Mouse (Mus musculus): ENCODE data around the gene Gstp2. TPM values are rescaled to one million over a fixed set of nuclear protein-coding genes. Genes with fewer than 3 reads are reported as not detected.
A peak's percentile ranks its signal among the peaks of the same experiment; 100 is the strongest.
"Not testable (repeated sequence)": the region's sequence is repeated elsewhere in the genome, so short reads cannot be mapped to it uniquely, and the experiment has no call there.

Gstp2 gene
- polyA plus RNA-seq, 1 experiment from 2014 or later, result 11.1 TPM

GRCm38 (mm10) chr19:4057962-4058361 lies 12.1 kb upstream of the Gstp2 start:
- ATAC-seq (replicated peaks; ENCODE audit: insufficient number of reproducible peaks, insufficient read depth, low FRiP score, low read depth), result no peak
- Histone ChIP-seq H3K4me2 (no peak overlapping the region), H3K27ac (no peak overlapping the region), H3K36me3 (no peaks in the 10 kb centered on the region), H3K9ac (no peak overlapping the region), H3K4me3 (no peak overlapping the region), H3K27me3 (no peaks in the 10 kb centered on the region), H3K9me3 (replicated peaks) (no peaks in the 10 kb centered on the region), H3K4me1 (replicated peaks) (peaks cover 21% of the 10 kb centered on the region)
- 89% methylated on average over 7 of the region's 7 CpGs for whole genome bisulfite sequencing

DNA sequence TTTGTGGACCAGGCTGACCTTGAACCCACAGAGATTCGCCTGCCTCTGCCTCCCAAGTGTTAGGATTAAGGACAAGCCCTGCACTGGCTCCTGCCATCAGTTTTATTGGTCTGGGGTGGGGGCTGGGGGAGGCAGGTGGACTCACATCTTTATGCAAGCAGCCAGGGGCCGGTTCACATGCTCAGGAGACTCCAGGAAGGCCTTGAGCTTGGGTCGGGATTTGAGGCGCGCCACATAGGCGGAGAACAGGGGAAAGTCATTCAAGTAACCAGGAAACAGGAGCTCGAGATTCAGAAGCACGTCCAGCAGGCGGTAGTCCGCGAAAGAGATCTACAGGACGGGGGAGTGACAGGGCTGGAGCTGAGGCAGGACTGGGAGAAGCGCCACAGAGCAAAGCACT lies 11.6 kb upstream of the Gstp2 start:
- WGBS, result 84% methylated on average over 13 of the region's 13 CpGs
- no peak for ATAC-seq (replicated peaks; ENCODE audit: insufficient number of reproducible peaks, insufficient read depth, low FRiP score, low read depth)
- no peaks in the 10 kb centered on the region for H3K27me3 ChIP-seq
- no peak overlapping the region for H3K27ac ChIP-seq
- H3K9ac ChIP-seq, result no peak overlapping the region
- H3K4me2 ChIP-seq, result no peak overlapping the region
- H3K9me3 ChIP-seq (replicated peaks), result no peaks in the 10 kb centered on the region
- no peak overlapping the region for H3K4me3 ChIP-seq
- no peaks in the 10 kb centered on the region for H3K36me3 ChIP-seq
- peaks cover 21% of the 10 kb centered on the region for H3K4me1 ChIP-seq (replicated peaks)

GRCm38 (mm10) chr19:4056727-4057126 lies 10.9 kb upstream of the Gstp2 start:
- Histone ChIP-seq H3K9me3 (replicated peaks) (no peaks in the 10 kb centered on the region), H3K4me1 (replicated peaks) (peaks cover 21% of the 10 kb centered on the region), H3K27me3 (no peaks in the 10 kb centered on the region), H3K36me3 (no peaks in the 10 kb centered on the region), H3K4me3 (no peak overlapping the region), H3K9ac (no peak overlapping the region), H3K27ac (0 out of 2 replicates have a peak overlapping the region, but pooled peaks have one; percentile 16), H3K4me2 (no peak overlapping the region)
- WGBS, result 41% methylated on average over 4 of the region's 4 CpGs
- ATAC-seq (replicated peaks; ENCODE audit: insufficient number of reproducible peaks, insufficient read depth, low FRiP score, low read depth), result 0 out of 2 replicates have a peak, but pooled peaks have one; percentile 33

DNA sequence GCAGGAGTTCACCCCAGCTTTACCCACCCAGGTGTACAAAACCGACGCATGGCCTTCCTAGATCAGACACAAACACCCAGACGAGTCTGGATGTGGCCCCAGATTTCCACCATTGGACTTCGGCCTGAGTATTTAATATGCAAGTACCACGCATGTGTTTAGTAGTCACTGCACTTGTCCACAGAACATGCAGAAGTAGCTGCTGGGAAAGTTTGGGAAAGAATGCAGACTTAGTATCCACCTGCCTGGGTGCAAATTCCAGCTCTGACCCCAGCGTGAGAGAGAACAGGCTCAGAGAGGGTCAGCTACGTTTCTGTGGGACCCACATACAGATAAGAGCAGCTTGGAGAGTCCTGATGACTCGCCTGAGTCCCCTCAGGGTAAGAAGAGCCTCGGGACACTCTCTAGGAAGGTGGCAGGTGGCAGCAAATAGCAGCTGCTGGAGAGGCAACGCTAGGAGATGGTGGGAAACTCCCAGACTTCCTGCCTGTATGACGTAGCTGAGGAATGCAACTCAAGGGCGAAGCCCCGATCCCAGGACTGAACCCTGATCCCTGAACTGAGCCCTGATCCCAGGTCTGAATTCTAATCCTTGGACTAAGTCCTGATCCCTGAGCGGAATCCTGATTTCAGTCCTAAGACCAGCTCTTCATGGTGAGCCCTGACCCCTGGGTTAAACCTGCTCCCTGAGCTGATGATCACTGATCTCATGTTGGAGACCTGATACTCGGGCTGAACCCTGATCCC lies 10.3 kb upstream of the Gstp2 start:
- Histone ChIP-seq H3K36me3 (no peaks in the 10 kb centered on the region), H3K27ac (0 out of 2 replicates have a peak overlapping the region, but pooled peaks have one; percentile 16), H3K4me3 (no peak overlapping the region), H3K4me2 (no peak overlapping the region), H3K27me3 (no peaks in the 10 kb centered on the region), H3K9ac (no peak overlapping the region), H3K9me3 (replicated peaks) (no peaks in the 10 kb centered on the region), H3K4me1 (replicated peaks) (peaks cover 21% of the 10 kb centered on the region)
- ATAC-seq (replicated peaks; ENCODE audit: insufficient number of reproducible peaks, insufficient read depth, low FRiP score, low read depth), result no peak
- 44% methylated on average over 15 of the region's 15 CpGs for WGBS

DNA sequence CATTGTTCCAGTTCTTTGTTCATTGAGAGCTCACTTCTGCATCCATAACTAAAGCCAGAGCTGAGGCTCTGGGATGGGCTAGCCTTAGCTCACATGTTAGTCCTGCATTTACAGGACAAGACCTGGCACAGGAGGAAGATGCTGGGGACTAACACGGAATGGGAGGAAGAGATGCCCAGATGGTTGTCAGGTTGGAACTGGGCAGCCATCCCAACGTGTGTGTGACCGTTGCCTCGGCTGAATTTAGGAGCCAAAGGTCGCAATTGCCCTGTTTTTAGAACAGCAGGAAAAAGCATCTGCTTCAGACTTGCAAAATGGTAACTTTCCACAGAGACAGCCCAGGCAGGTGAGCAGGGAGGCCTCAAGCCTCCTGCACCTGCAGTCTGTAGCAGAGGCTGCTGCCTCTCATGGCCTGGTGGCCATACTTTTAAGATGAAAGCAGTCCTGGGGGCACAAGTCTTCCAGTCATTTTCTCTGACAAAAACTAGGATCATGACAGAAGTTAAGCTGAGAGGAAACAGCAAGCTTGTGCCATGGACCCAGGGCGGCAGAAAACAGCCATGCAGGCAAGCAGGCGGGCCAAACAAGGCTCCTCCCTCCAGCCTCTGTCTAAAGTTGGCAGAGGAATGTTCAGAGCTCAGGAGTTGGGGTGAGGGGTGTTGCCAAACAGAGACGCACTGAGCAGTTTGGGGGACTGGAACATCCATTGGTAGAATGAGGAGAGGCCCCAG lies 9.6 kb upstream of the Gstp2 start:
- Histone ChIP-seq H3K4me3 (no peak overlapping the region), H3K4me2 (no peak overlapping the region), H3K36me3 (no peaks in the 10 kb centered on the region), H3K9me3 (replicated peaks) (no peaks in the 10 kb centered on the region), H3K4me1 (replicated peaks) (peaks cover 21% of the 10 kb centered on the region), H3K27me3 (no peaks in the 10 kb centered on the region), H3K27ac (no peak overlapping the region), H3K9ac (no peak overlapping the region)
- 69% methylated on average over 8 of the region's 8 CpGs for WGBS
- ATAC-seq (replicated peaks; ENCODE audit: insufficient number of reproducible peaks, insufficient read depth, low FRiP score, low read depth), result no peak

- 85% methylated on average over 5 of the region's 5 CpGs for WGBS
- no peaks in the 10 kb centered on the region for H3K27me3 ChIP-seq
- H3K27ac ChIP-seq, result no peak overlapping the region
- ATAC-seq (replicated peaks; ENCODE audit: insufficient number of reproducible peaks, insufficient read depth, low FRiP score, low read depth), result no peak
- H3K4me3 ChIP-seq, result no peak overlapping the region
- peaks cover 21% of the 10 kb centered on the region for H3K4me1 ChIP-seq (replicated peaks)
- no peaks in the 10 kb centered on the region for H3K36me3 ChIP-seq
- no peak overlapping the region for H3K9ac ChIP-seq
- H3K9me3 ChIP-seq (replicated peaks), result no peaks in the 10 kb centered on the region
- no peak overlapping the region for H3K4me2 ChIP-seq
Observed at GRCm38 (mm10) chr19:4054613-4055012, 8.8 kb upstream of the Gstp2 start.

GRCm38 (mm10) chr19:4052516-4053030 lies 6.8 kb upstream of the Gstp2 start:
- Histone ChIP-seq H3K36me3 (no peaks in the 10 kb centered on the region), H3K9me3 (replicated peaks) (no peaks in the 10 kb centered on the region), H3K27ac (no peak overlapping the region), H3K4me3 (no peak overlapping the region), H3K4me2 (no peak overlapping the region), H3K9ac (no peak overlapping the region), H3K27me3 (no peaks in the 10 kb centered on the region), H3K4me1 (replicated peaks) (peaks cover 17% of the 10 kb centered on the region)
- WGBS, result 70% methylated on average over 5 of the region's 5 CpGs
- ATAC-seq (replicated peaks; ENCODE audit: insufficient number of reproducible peaks, insufficient read depth, low FRiP score, low read depth), result no peak

DNA sequence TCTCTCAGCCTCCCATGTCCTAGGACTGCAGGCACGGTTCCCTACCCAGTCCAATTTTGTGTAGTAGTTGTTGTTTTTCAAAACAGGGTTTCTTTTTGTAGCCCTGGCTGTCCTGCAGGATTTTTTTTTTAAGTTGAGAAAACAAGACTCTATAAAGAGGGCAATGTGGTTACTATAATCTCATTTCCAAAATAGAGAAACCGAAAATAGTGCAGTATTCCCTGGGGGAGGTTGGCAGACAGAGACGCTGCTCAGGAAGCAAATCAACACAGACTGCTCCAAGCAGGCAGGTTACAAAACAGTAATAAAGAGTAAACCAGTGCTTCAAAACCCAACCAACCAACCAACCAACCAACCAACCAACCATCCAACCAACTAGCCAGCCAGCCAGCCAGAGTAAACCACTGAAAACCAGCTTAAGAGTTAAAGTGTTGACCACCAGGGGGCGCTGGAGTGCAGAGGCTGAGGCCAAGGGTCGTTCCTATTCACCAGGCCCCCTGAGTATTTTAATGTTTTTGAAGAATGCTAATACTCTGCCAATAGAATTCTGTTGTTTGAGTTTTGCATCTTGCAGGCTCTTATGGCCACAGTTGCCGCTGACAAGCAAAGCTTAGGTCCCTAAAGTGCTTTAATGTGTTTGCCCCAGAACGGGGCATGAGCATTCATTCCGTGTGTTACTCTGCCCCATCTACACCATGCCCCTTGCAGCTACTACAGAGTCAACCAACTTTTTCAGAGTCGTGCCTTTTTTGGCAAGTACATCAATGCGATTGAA lies 6.1 kb upstream of the Gstp2 start:
- Histone ChIP-seq H3K27ac (no peak overlapping the region), H3K27me3 (no peaks in the 10 kb centered on the region), H3K9ac (no peak overlapping the region), H3K4me2 (no peak overlapping the region), H3K4me3 (no peak overlapping the region), H3K9me3 (replicated peaks) (no peaks in the 10 kb centered on the region), H3K4me1 (replicated peaks) (peaks cover 16% of the 10 kb centered on the region), H3K36me3 (no peaks in the 10 kb centered on the region)
- 47% methylated on average over 10 of the region's 10 CpGs for WGBS
- ATAC-seq (replicated peaks; ENCODE audit: insufficient number of reproducible peaks, insufficient read depth, low FRiP score, low read depth), result no peak

- 89% methylated on average over 5 of the region's 5 CpGs for WGBS
- Histone ChIP-seq H3K9me3 (replicated peaks) (no peaks in the 10 kb centered on the region), H3K4me2 (no peak overlapping the region), H3K4me3 (no peak overlapping the region), H3K9ac (no peak overlapping the region), H3K4me1 (replicated peaks) (peaks cover 14% of the 10 kb centered on the region), H3K27ac (no peak overlapping the region), H3K36me3 (no peaks in the 10 kb centered on the region), H3K27me3 (no peaks in the 10 kb centered on the region)
- no peak for ATAC-seq (replicated peaks; ENCODE audit: insufficient number of reproducible peaks, insufficient read depth, low FRiP score, low read depth)
Observed at GRCm38 (mm10) chr19:4051016-4051415, 5.2 kb upstream of the Gstp2 start.

- H3K4me2 ChIP-seq; H3K4me3 ChIP-seq; H3K9ac ChIP-seq; H3K9me3 ChIP-seq (replicated peaks); H3K36me3 ChIP-seq; H3K4me1 ChIP-seq (replicated peaks); H3K27me3 ChIP-seq; H3K27ac ChIP-seq; ATAC-seq (replicated peaks; ENCODE audit: insufficient number of reproducible peaks, insufficient read depth, low FRiP score, low read depth): not testable (repeated sequence)
- 89% methylated on average over 5 of the region's 5 CpGs for WGBS
Observed at GRCm38 (mm10) chr19:4049069-4049468, 3.2 kb upstream of the Gstp2 start.

- H3K27me3 ChIP-seq, result no peaks in the 10 kb centered on the region
- WGBS, result 18% methylated on average over 4 of the region's 4 CpGs
- H3K4me3 ChIP-seq, result no peak overlapping the region
- no peak overlapping the region for H3K27ac ChIP-seq
- ATAC-seq (replicated peaks; ENCODE audit: insufficient number of reproducible peaks, insufficient read depth, low FRiP score, low read depth), result no peak
- H3K4me2 ChIP-seq, result no peak overlapping the region
- H3K36me3 ChIP-seq, result no peaks in the 10 kb centered on the region
- no peak overlapping the region for H3K9ac ChIP-seq
- no peaks in the 10 kb centered on the region for H3K9me3 ChIP-seq (replicated peaks)
- peaks cover 7% of the 10 kb centered on the region for H3K4me1 ChIP-seq (replicated peaks)
Observed at GRCm38 (mm10) chr19:4047859-4048258, 2.0 kb upstream of the Gstp2 start.

Data from heart, embryonic 15.5 days (tissue).